Mouse (Mus musculus) adrenal gland, postnatal 36 days (tissue): ENCODE measurements around the gene Lce1g. TPM values are rescaled to one million over a fixed set of nuclear protein-coding genes. Genes with fewer than 3 reads are reported as not detected.

Source experiments
- DNase-seq, 2 experiments: peaks; one replicate each; pipeline ENCODE4 v3.0.0; 2021; ENCODE audit warnings: mixed read lengths in 1 of 2
- long read RNA-seq, 2 experiments: library from polyadenylated mRNA; stranded (forward); transcript quantifications; one replicate each; pipeline ENCODE4 v2.0.0; 2021; ENCODE audit warnings: borderline sequencing depth in 2 of 2
- total RNA-seq, 2 experiments: library from RNA; stranded (reverse); gene quantifications; 2 replicates each; pipeline ENCODE4 v1.2.3; 2021

Gene Lce1g
- not detected for total RNA-seq
- long read RNA-seq, experiment 1 = 0 reads
- long read RNA-seq, experiment 2 = 0 reads

- DNase-seq = no peak
These were observed at the start of gene Lce1g for GRCm38 (mm10) chr3:92752238-92752637. Gene Lce1g (minus strand): TSS chr3:92752338.

GRCm38 (mm10) chr3:92790414-92790813, 38.3 kb upstream of the Lce1g start, which contains the start of gene Lce1j:
Gene Lce1j (minus strand): TSS chr3:92790514.
- DNase-seq = no peak

GRCm38 (mm10) chr3:92778799-92779198, 26.7 kb upstream of the Lce1g start, which contains the start of gene Lce1i:
Gene Lce1i (minus strand): TSS chr3:92778899.
- DNase-seq = no peak

- no peak for DNase-seq
These were observed 19.4 kb upstream of the Lce1g start for GRCm38 (mm10) chr3:92771573-92771972.

GRCm38 (mm10) chr3:92764965-92765364, 12.8 kb upstream of the Lce1g start, which contains the start of gene Lce1h:
Gene Lce1h (minus strand): TSS chr3:92765065.
- DNase-seq = no peak

- DNase-seq = no peak
These were observed 1.1 kb upstream of the Lce1g start for GRCm38 (mm10) chr3:92753197-92753596.

GRCm38 (mm10) chr3:92738996-92739395, 13.1 kb downstream of the Lce1g start, which contains the start of gene Gm38119:
Gene Gm38119 (minus strand): TSS chr3:92739096.
- no peak for DNase-seq

- no peak for DNase-seq
These were observed 29.5 kb downstream of the Lce1g start for GRCm38 (mm10) chr3:92722631-92723030.

GRCm38 (mm10) chr3:92720250-92720649, 31.9 kb downstream of the Lce1g start, which contains the start of gene Lce1f:
Gene Lce1f (minus strand): TSS chr3:92720350.
- no peak for DNase-seq

GRCm38 (mm10) chr3:92715122-92715521, 37.0 kb downstream of the Lce1g start:
- DNase-seq = no peak

GRCm38 (mm10) chr3:92708974-92709373, 43.2 kb downstream of the Lce1g start, which contains the start of gene Lce1e:
Gene Lce1e (minus strand): TSS chr3:92709074.
- DNase-seq = no peak

Other genes with a start within 250 kb of the Lce1g start
- gene 2310046K23Rik, start 217.8 kb downstream of the Lce1g start, total RNA-seq = not detected
- gene Ivl, start 178.6 kb downstream of the Lce1g start, total RNA-seq = not detected
- gene Smcp, start 163.3 kb downstream of the Lce1g start, total RNA-seq = not detected
- gene 2210017I01Rik, start 144.8 kb downstream of the Lce1g start, total RNA-seq = not detected
- not detected for gene Lce6a, start 130.7 kb downstream of the Lce1g start, total RNA-seq
- not detected for gene Lce1a1, start 104.0 kb downstream of the Lce1g start, total RNA-seq
- gene Lce1b, start 95.4 kb downstream of the Lce1g start, total RNA-seq = not detected
- not detected for gene Lce1a2, start 82.0 kb downstream of the Lce1g start, total RNA-seq
- gene Lce1c, start 73.1 kb downstream of the Lce1g start, total RNA-seq = not detected
- gene Lce1d, start 65.1 kb downstream of the Lce1g start, total RNA-seq = not detected
- gene Lce1e, start 43.3 kb downstream of the Lce1g start, total RNA-seq = not detected
- not detected for gene Lce1f, start 32.0 kb downstream of the Lce1g start, total RNA-seq
- gene Gm38119, start 13.2 kb downstream of the Lce1g start, total RNA-seq = not detected
- gene Lce1h, start 12.7 kb upstream of the Lce1g start, total RNA-seq = not detected
- gene Lce1i, start 26.6 kb upstream of the Lce1g start, total RNA-seq = not detected
- not detected for gene Lce1j, start 38.2 kb upstream of the Lce1g start, total RNA-seq
- not detected for gene Lce1k, start 55.6 kb upstream of the Lce1g start, total RNA-seq
- not detected for gene Kprp, start 74.9 kb upstream of the Lce1g start, total RNA-seq
- not detected for gene Lce1l, start 98.9 kb upstream of the Lce1g start, total RNA-seq
- not detected for gene 2310050C09Rik, start 117.9 kb upstream of the Lce1g start, total RNA-seq
- not detected for gene Lce3a, start 173.9 kb upstream of the Lce1g start, total RNA-seq
- gene Lce3b, start 180.6 kb upstream of the Lce1g start, total RNA-seq = not detected
- gene Lce3c, start 192.1 kb upstream of the Lce1g start, total RNA-seq = not detected
- not detected for gene Lce3d, start 205.1 kb upstream of the Lce1g start, total RNA-seq
- gene Lce3e, start 214.7 kb upstream of the Lce1g start, total RNA-seq = not detected
- not detected for gene Lce3f, start 239.9 kb upstream of the Lce1g start, total RNA-seq